Mouse (Mus musculus) intestine, embryonic 15.5 days (tissue): ENCODE data around the gene Moap1. TPM values are rescaled to one million over a fixed set of nuclear protein-coding genes. Genes with fewer than 3 reads are reported as not detected.

Source experiments
- ATAC-seq: fragments of 200-750 bp; cut with Nextera tagmentation; 2 replicates; pipeline ENCODE4 v1.8.0; 2017; ENCODE audit warnings: moderate TSS enrichment, moderate library complexity
- H3K27ac ChIP-seq: fragments of 300-500 bp; sonication (generic); 2 replicates; pipeline ENCODE4 v1.5.1; 2015; ENCODE audit warnings: mild to moderate bottlenecking, inconsistent platforms
- H3K27me3 ChIP-seq: fragments of 300-500 bp; sonication (generic); replicated peaks from 2 replicates; pipeline ENCODE4 v1.6.1; 2015; ENCODE audit warnings: inconsistent platforms
- H3K36me3 ChIP-seq: fragments of 300-500 bp; sonication (generic); 2 replicates; pipeline ENCODE4 v1.6.1; 2015; ENCODE audit warnings: inconsistent platforms
- H3K4me1 ChIP-seq: fragments of 300-500 bp; sonication (generic); replicated peaks from 2 replicates; pipeline ENCODE4 v1.6.1; 2015; ENCODE audit warnings: inconsistent platforms
- H3K4me2 ChIP-seq: fragments of 300-500 bp; sonication (generic); replicated peaks from 2 replicates; pipeline ENCODE4 v1.6.1; 2015; ENCODE audit warnings: mild to moderate bottlenecking, inconsistent platforms
- H3K4me3 ChIP-seq: fragments of 300-500 bp; sonication (generic); replicated peaks from 2 replicates; pipeline ENCODE4 v1.5.1; 2015; ENCODE audit warnings: inconsistent platforms
- H3K9ac ChIP-seq: fragments of 300-500 bp; sonication (generic); 2 replicates; pipeline ENCODE4 v1.6.1; 2015; ENCODE audit warnings: inconsistent platforms
- H3K9me3 ChIP-seq: fragments of 300-500 bp; sonication (generic); 2 replicates; pipeline ENCODE4 v1.6.1; 2016; ENCODE audit warnings: inconsistent platforms
- WGBS: fragments of 180-500 bp; shearing (Covaris S2); methylation state at CpG from one replicate; pipeline ENCODE4 v1.1.7; 2015; 5-methylcytosine and 5-hydroxymethylcytosine counted together
- polyA plus RNA-seq: library from polyadenylated mRNA; unstranded; fragments of >200 nt; fragmentation: Nextera tagmentation; extraction: Ambion mirVana; gene quantifications from 2 replicates; pipeline ENCODE4 v1.2.1, GENCODE M21; 2015

Gene Moap1
- polyA plus RNA-seq, 1 experiment from 2014 or later = 20.5 TPM

DNA sequence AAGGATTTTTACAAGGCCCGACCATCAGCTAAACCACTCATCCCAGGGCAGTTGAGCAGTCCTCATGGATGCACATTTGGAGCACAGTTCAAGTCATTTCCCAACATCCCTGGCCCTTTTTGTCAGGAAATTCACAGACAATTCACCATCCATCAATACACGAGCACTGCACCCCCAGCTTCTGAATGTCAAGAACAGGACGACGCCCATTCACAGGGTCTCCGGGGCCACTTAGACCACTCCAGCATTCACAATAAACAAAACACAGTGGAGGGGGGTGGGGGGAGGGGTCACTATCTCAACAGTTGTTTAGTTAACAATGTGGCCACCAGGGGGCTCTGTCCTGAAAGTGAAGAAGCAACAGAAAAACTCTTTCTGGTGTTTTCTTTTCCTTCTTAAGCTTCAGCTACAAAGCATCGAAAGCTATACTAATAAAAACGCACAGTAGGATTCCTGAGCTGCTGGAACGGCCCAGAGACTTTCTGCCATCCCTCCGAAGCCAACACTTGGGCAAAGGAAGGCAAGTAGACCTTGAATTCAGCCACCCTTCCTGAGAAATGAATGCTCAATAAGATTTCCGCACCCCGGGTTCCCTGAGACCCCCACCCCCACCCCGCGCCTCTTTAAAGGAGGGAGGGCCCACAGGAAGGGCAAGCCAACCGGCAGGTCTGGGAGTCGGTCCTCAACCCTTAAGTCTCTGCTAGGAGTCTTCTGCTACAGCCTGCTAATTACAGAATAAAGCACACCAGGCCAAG, 40.9 kb downstream of the Moap1 start:
- peak overlapping the region; percentile 81 for H3K27ac ChIP-seq
- WGBS = 11% methylated on average over 15 of the region's 15 CpGs
- H3K9me3 ChIP-seq = no peaks in the 10 kb centered on the region
- no peaks in the 10 kb centered on the region for H3K27me3 ChIP-seq
- no peaks in the 10 kb centered on the region for H3K36me3 ChIP-seq
- peak overlapping the region; percentile 86 for H3K4me3 ChIP-seq
- peak overlapping the region; percentile 95 for H3K4me2 ChIP-seq
- H3K4me1 ChIP-seq = peaks cover 46% of the 10 kb centered on the region
- ATAC-seq = no peak
- H3K9ac ChIP-seq = peak overlapping the region; percentile 29

DNA sequence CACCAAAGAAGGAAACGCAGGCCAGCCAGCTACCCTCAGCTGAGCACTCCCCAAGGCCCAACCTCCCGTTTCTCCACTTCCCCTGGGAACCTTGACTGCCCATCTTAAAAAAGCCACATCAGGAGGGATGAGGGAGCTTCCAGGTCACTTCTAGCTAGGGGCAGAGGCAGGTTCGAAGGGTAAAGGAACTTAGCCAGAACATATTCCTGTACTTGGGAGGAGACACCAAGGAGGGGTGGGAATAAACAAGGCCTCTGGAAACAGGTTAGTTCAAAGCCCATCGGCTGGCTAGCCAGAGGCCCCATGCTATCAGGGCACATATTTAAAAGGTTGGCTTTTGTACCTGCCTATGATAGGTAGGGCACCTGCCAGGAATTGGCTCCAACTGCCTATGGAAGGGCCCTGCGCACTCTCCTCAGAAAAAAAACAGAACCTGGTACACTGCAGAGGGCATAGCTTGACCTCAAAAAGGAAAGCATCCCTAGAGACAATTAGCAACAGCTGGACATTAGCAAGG, 41.7 kb downstream of the Moap1 start:
- Histone ChIP-seq H3K9ac (no peak overlapping the region), H3K27me3 (no peaks in the 10 kb centered on the region), H3K4me2 (peak overlapping the region; percentile 95; the same call in 1 of the 2 replicates), H3K4me3 (no peak overlapping the region), H3K36me3 (no peaks in the 10 kb centered on the region), H3K4me1 (peaks cover 52% of the 10 kb centered on the region), H3K27ac (no peak overlapping the region), H3K9me3 (no peaks in the 10 kb centered on the region)
- no peak for ATAC-seq
- 86% methylated on average over 5 of the region's 5 CpGs for WGBS

DNA sequence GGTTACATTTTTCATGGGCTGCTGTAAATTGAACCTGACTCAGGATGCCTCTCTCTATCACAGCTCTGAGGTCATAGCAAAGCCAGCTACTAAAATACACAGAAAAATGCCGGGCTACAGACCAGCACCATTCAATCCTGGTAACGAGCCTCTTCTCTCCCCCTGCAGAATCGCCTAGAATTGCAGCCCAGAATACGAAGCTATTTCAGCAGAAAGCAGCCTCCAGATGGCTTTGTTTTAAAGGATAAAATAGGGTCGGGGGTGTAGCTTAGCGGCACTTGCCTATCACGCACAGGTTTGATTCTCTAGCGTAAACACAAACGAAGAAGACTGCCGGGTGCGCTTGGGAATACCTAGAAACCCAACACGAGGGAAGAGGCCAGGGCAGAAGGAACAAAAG, 43.0 kb downstream of the Moap1 start:
- peaks cover 56% of the 10 kb centered on the region for H3K4me1 ChIP-seq
- H3K4me2 ChIP-seq = no peak overlapping the region
- no peak overlapping the region for H3K27ac ChIP-seq

DNA sequence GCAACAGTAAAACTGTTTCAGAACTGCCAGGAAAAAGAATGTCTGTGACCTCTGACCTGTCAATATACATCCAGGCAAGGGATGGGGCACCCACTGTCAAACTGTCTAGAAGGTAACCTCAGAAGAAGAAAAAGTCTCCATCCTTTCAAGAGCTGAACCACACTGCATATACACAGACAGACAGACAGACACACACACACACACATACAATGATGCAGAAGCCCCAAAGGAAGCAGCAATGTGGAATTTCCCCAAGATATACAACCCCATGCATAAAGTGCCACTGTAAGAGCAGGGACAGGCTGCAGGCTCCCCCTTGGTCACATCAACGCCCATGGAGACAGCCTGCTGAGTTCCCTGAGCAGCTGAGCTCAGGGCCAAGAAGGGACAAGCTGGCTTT, 44.3 kb downstream of the Moap1 start:
- Histone ChIP-seq H3K27me3 (no peaks in the 10 kb centered on the region), H3K4me1 (peaks cover 58% of the 10 kb centered on the region), H3K36me3 (no peaks in the 10 kb centered on the region), H3K4me3 (no peak overlapping the region), H3K4me2 (no peak overlapping the region), H3K9me3 (no peaks in the 10 kb centered on the region), H3K27ac (no peak overlapping the region), H3K9ac (no peak overlapping the region)
- no peak for ATAC-seq
- 38% methylated on average over 1 of the region's 1 CpGs for WGBS

More for the DNA sequence above, 43.0 kb downstream of the Moap1 start:
- H3K27me3 ChIP-seq = no peaks in the 10 kb centered on the region
- WGBS = 54% methylated on average over 12 of the region's 12 CpGs
- ATAC-seq = no peak
- no peaks in the 10 kb centered on the region for H3K36me3 ChIP-seq
- H3K9me3 ChIP-seq = no peaks in the 10 kb centered on the region
- H3K9ac ChIP-seq = no peak overlapping the region
- no peak overlapping the region for H3K4me3 ChIP-seq

GRCm38 (mm10) chr12:102698089-102698684, 45.3 kb downstream of the Moap1 start:
- Histone ChIP-seq H3K4me3 (no peak overlapping the region), H3K36me3 (no peaks in the 10 kb centered on the region), H3K4me1 (peaks cover 50% of the 10 kb centered on the region), H3K27ac (peak overlapping the region; percentile 45; the same call in 1 of the 2 replicates), H3K9me3 (no peaks in the 10 kb centered on the region), H3K27me3 (no peaks in the 10 kb centered on the region), H3K9ac (no peak overlapping the region), H3K4me2 (0 out of 2 replicates have a peak overlapping the region, but pooled peaks have one; percentile 9)
- 39% methylated on average over 1 of the region's 1 CpGs for WGBS
- peak; percentile 80 for ATAC-seq

- Histone ChIP-seq H3K9ac (no peak overlapping the region), H3K4me2 (no peak overlapping the region), H3K27ac (no peak overlapping the region), H3K4me3 (no peak overlapping the region), H3K27me3 (no peaks in the 10 kb centered on the region), H3K9me3 (no peaks in the 10 kb centered on the region), H3K4me1 (peaks cover 46% of the 10 kb centered on the region), H3K36me3 (no peaks in the 10 kb centered on the region)
- peak; percentile 17; the same call in 1 of the 2 replicates for ATAC-seq
- WGBS = 70% methylated on average over 7 of the region's 7 CpGs
Observed at GRCm38 (mm10) chr12:102697381-102697780, 46.1 kb downstream of the Moap1 start.

GRCm38 (mm10) chr12:102696635-102697354, 46.7 kb downstream of the Moap1 start:
- WGBS = 74% methylated on average over 14 of the region's 14 CpGs
- no peak overlapping the region for H3K4me3 ChIP-seq
- ATAC-seq = no peak
- no peak overlapping the region for H3K4me2 ChIP-seq
- no peaks in the 10 kb centered on the region for H3K27me3 ChIP-seq
- no peaks in the 10 kb centered on the region for H3K36me3 ChIP-seq
- H3K27ac ChIP-seq = no peak overlapping the region
- peaks cover 49% of the 10 kb centered on the region for H3K4me1 ChIP-seq
- no peak overlapping the region for H3K9ac ChIP-seq
- H3K9me3 ChIP-seq = no peaks in the 10 kb centered on the region

DNA sequence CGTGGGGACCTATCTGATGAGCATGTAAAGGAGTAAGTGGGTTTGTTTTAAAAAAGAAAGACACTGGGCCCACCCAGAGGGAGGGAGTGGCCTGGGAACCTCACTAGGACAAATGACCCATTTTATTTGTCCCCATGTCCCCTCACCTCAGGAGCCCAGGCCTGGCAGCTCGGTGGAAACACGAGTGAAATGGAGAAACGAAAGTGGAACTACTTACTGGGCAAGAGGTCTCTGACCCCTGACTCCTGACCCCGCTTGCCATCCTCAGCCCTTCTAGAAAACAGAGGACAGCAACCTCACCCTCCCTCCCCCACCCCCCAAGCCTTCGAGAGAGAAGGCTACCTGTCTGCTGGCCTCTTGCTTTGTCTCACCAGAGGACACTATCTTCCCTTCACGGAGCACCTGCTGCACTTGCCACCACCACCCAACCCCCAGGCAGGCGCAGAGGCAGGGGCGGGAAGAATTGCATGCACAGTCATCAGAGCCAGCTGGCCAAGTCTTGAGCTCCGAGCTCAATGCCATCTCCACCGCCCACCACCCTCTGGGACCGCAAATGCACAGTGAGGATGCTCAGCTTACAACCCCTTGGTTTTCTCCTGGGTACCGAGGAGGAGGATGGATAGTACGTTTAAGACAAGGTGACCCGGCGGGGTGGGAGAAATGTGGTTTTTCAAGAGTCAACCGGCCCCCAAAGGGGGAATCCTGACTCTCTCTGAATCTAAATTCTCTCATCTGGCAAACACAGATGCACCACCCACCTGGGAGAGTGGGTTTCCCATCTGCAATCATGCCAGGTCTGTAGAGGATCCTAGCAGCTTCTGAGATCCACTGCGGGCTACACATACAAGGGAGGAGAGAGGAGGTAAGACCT, 47.9 kb downstream of the Moap1 start:
- H3K27ac ChIP-seq = no peak overlapping the region
- no peak overlapping the region for H3K4me3 ChIP-seq
- no peaks in the 10 kb centered on the region for H3K27me3 ChIP-seq
- WGBS = 69% methylated on average over 18 of the region's 18 CpGs
- H3K9me3 ChIP-seq = no peaks in the 10 kb centered on the region
- H3K36me3 ChIP-seq = no peaks in the 10 kb centered on the region
- no peak for ATAC-seq
- no peak overlapping the region for H3K9ac ChIP-seq
- H3K4me2 ChIP-seq = no peak overlapping the region
- H3K4me1 ChIP-seq = peaks cover 59% of the 10 kb centered on the region

Other genes with a start within 250 kb of the Moap1 start
- gene Chga, start 188.7 kb downstream of the Moap1 start, polyA plus RNA-seq = 26.2 and 27.3 TPM in 2 replicates
- 39.1 and 40.1 TPM in 2 replicates for gene Itpk1, start 38.7 kb downstream of the Moap1 start, polyA plus RNA-seq
- gene Tmem251, start 101 bp upstream of the Moap1 start, polyA plus RNA-seq = 15.3 and 16.3 TPM in 2 replicates
- not detected in 2 replicates for gene Gm28051, start 14.1 kb upstream of the Moap1 start, polyA plus RNA-seq
- 30.8 and 31.2 TPM in 2 replicates for gene Gon7, start 14.1 kb upstream of the Moap1 start, polyA plus RNA-seq
- gene Ubr7, start 14.3 kb upstream of the Moap1 start, polyA plus RNA-seq = 32.2 and 36.8 TPM in 2 replicates
- gene Gm20604, start 15.0 kb upstream of the Moap1 start, polyA plus RNA-seq = 18.7 and 21.0 TPM in 2 replicates
- 15.0 and 15.9 TPM in 2 replicates for gene Btbd7, start 134.8 kb upstream of the Moap1 start, polyA plus RNA-seq
- gene Cox8c, start 155.7 kb upstream of the Moap1 start, polyA plus RNA-seq = not detected in 2 replicates
- 0.28 and 0.59 TPM in 2 replicates for gene Unc79, start 205.2 kb upstream of the Moap1 start, polyA plus RNA-seq